Mouse (Mus musculus): ENCODE data around the gene Ralgps1. TPM values are rescaled to one million over a fixed set of nuclear protein-coding genes. Genes with fewer than 3 reads are reported as not detected.
A peak's percentile ranks its signal among the peaks of the same experiment; 100 is the strongest.

Gene Ralgps1
- total RNA-seq, 2 experiments from 2014 or later: 0.66 to 1.9 TPM

GRCm38 (mm10) chr2:33188925-33189670, 182.2 kb downstream of the Ralgps1 start:
- ATAC-seq (replicated peaks; ENCODE audit: low FRiP score, low TSS enrichment, poor library complexity, severe bottlenecking): no peak

GRCm38 (mm10) chr2:33187874-33188273, 183.4 kb downstream of the Ralgps1 start:
- no peak for ATAC-seq (replicated peaks; ENCODE audit: low FRiP score, low TSS enrichment, poor library complexity, severe bottlenecking)

GRCm38 (mm10) chr2:33186505-33186904, 184.8 kb downstream of the Ralgps1 start:
- no peak for ATAC-seq (replicated peaks; ENCODE audit: low FRiP score, low TSS enrichment, poor library complexity, severe bottlenecking)

GRCm38 (mm10) chr2:33185258-33185657, 186.0 kb downstream of the Ralgps1 start:
- ATAC-seq (replicated peaks; ENCODE audit: low FRiP score, low TSS enrichment, poor library complexity, severe bottlenecking): peak; percentile 59; the same call in 1 of the 2 replicates

GRCm38 (mm10) chr2:33184641-33185040, 186.6 kb downstream of the Ralgps1 start:
- no peak for ATAC-seq (replicated peaks; ENCODE audit: low FRiP score, low TSS enrichment, poor library complexity, severe bottlenecking)

GRCm38 (mm10) chr2:33183321-33183720, 188.0 kb downstream of the Ralgps1 start:
- ATAC-seq (replicated peaks; ENCODE audit: low FRiP score, low TSS enrichment, poor library complexity, severe bottlenecking): no peak

GRCm38 (mm10) chr2:33179930-33180630, 191.2 kb downstream of the Ralgps1 start:
- ATAC-seq (replicated peaks; ENCODE audit: low FRiP score, low TSS enrichment, poor library complexity, severe bottlenecking): no peak

- no peak for ATAC-seq (replicated peaks; ENCODE audit: low FRiP score, low TSS enrichment, poor library complexity, severe bottlenecking)
These were observed 191.9 kb downstream of the Ralgps1 start for GRCm38 (mm10) chr2:33179171-33179929.

GRCm38 (mm10) chr2:33178243-33178932, 192.9 kb downstream of the Ralgps1 start:
- ATAC-seq (replicated peaks; ENCODE audit: low FRiP score, low TSS enrichment, poor library complexity, severe bottlenecking): no peak

GRCm38 (mm10) chr2:33177443-33178242, 193.6 kb downstream of the Ralgps1 start:
- ATAC-seq (replicated peaks; ENCODE audit: low FRiP score, low TSS enrichment, poor library complexity, severe bottlenecking): no peak

GRCm38 (mm10) chr2:33176921-33177320, 194.4 kb downstream of the Ralgps1 start:
- no peak for ATAC-seq (replicated peaks; ENCODE audit: low FRiP score, low TSS enrichment, poor library complexity, severe bottlenecking)

GRCm38 (mm10) chr2:33176516-33176915, 194.8 kb downstream of the Ralgps1 start:
- ATAC-seq (replicated peaks; ENCODE audit: low FRiP score, low TSS enrichment, poor library complexity, severe bottlenecking): no peak

- no peak for ATAC-seq (replicated peaks; ENCODE audit: low FRiP score, low TSS enrichment, poor library complexity, severe bottlenecking)
These were observed 197.6 kb downstream of the Ralgps1 start for GRCm38 (mm10) chr2:33173686-33174085.

- ATAC-seq (replicated peaks; ENCODE audit: low FRiP score, low TSS enrichment, poor library complexity, severe bottlenecking): no peak
These were observed 198.2 kb downstream of the Ralgps1 start for GRCm38 (mm10) chr2:33173126-33173525.

- ATAC-seq (replicated peaks; ENCODE audit: low FRiP score, low TSS enrichment, poor library complexity, severe bottlenecking): no peak
These were observed 200.3 kb downstream of the Ralgps1 start for GRCm38 (mm10) chr2:33170777-33171565.

GRCm38 (mm10) chr2:33169445-33169844, 201.8 kb downstream of the Ralgps1 start:
- ATAC-seq (replicated peaks; ENCODE audit: low FRiP score, low TSS enrichment, poor library complexity, severe bottlenecking): no peak

- no peak for ATAC-seq (replicated peaks; ENCODE audit: low FRiP score, low TSS enrichment, poor library complexity, severe bottlenecking)
These were observed 204.2 kb downstream of the Ralgps1 start for GRCm38 (mm10) chr2:33167060-33167459.

GRCm38 (mm10) chr2:33165710-33166374, 205.4 kb downstream of the Ralgps1 start:
- no peak for ATAC-seq (replicated peaks; ENCODE audit: low FRiP score, low TSS enrichment, poor library complexity, severe bottlenecking)

Data from megakaryocyte-erythroid progenitor cell, adult 5-6 weeks (primary cell).